Mouse (Mus musculus) adipose tissue, adult 10 weeks (tissue): ENCODE results near the gene 0610012G03Rik. TPM values are rescaled to one million over a fixed set of nuclear protein-coding genes. Genes with fewer than 3 reads are reported as not detected.

ENCODE experiments used
- polyA plus RNA-seq: library from polyadenylated mRNA; stranded (reverse); fragments of 350-450 nt; fragmentation: Illumina TruSeq; extraction: RNeasy Lipid Tissue Mini Kit (QIAGEN cat#74804); gene quantifications from one replicate; pipeline ENCODE4 v1.2.3, GENCODE M21; 2014; ENCODE audit warnings: low read depth, low replicate concordance

Gene 0610012G03Rik
- polyA plus RNA-seq, result 23.9 TPM

DNA sequence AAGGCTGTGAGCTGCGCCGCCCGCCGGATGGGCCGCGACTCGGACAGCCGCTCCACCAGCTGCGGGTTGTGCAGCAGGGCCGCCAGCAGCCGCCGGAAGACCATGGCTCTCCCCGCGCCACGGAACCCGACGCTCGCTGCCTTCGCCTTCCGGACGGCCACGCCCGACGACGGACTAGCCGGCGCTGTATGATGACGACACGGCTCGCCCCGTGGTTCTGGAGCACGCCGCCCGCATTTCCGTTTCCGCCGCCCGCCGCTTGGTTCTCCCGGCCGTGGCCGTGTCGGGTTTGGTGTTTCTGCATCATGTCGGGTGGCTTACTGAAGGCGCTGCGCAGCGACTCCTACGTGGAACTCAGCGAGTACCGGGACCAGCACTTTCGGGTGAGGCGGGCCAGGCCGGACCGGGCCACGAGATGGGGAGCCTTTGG lies at the start of gene 0610012G03Rik, which contains the start of gene Ncbp2:
TSS of gene 0610012G03Rik (minus strand) at position 150 of the 430 bp plus-strand sequence.
TSS of gene Ncbp2 (plus strand) at position 169 of the 430 bp plus-strand sequence.

DNA sequence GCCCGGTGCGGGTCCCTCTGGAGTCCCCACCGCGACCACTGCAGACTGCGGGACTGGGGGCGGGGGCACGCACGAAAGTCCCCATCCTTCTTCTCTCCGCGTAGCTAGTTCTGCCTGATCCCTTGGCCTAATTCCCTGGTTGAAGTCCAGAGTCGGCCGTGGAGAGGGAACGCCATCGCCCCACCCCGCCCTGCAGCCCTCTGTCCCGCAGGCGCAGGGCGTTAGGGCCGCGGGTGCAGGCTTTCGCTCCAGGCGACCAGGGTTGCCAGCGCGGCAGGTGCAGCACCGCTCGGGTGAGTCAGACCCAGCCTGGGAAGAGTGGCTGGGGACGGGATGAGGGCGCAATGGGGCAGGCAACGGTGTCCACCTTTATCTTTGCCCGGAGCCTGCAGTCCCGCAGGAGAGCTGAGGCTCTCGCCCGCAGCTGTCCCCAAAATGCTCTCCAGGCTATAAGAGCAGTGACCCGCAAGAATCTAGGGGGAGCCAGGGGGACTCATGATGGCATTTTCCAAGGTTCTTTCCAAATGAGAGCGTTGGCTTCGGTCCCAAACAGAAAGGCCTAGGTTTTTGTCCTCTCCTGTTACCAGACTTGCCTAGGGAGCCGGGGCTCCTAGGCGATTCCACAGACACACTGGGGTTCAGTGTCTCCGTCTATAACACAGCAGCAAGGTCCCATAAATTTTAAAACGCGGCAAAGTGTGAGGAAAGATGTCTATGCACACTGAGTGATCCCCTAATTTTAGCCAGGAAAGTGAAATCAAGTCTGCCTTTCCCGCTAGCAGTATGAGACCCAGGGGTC lies 14.3 kb downstream of the 0610012G03Rik start, which contains the start of gene Pigz:
TSS of gene Pigz (plus strand) at position 101 of the 799 bp plus-strand sequence.

Other genes starting within 250 kb of the 0610012G03Rik start
- 0.31 TPM for gene Meltf, start 69.7 kb downstream of the 0610012G03Rik start, polyA plus RNA-seq
- gene Pigz, start 14.6 kb downstream of the 0610012G03Rik start, polyA plus RNA-seq, result 2.0 TPM
- gene Ncbp2, start within 50 bp of the 0610012G03Rik start, polyA plus RNA-seq, result 55.7 TPM
- gene Senp5, start 54.8 kb upstream of the 0610012G03Rik start, polyA plus RNA-seq, result 14.8 TPM
- gene Pak2, start 130.8 kb upstream of the 0610012G03Rik start, polyA plus RNA-seq, result 35.3 TPM
- 35.9 TPM for gene Pigx, start 151.2 kb upstream of the 0610012G03Rik start, polyA plus RNA-seq
- 15.2 TPM for gene Cep19, start 151.3 kb upstream of the 0610012G03Rik start, polyA plus RNA-seq
- gene Nrros, start 217.1 kb upstream of the 0610012G03Rik start, polyA plus RNA-seq, result 15.2 TPM
- not detected for gene Bex6, start 231.3 kb upstream of the 0610012G03Rik start, polyA plus RNA-seq